Mouse (Mus musculus) layer of hippocampus, adult 2 months (tissue): Measurements from ENCODE around the gene Krtcap2. TPM values are rescaled to one million over a fixed set of nuclear protein-coding genes. Genes with fewer than 3 reads are reported as not detected.
A peak's percentile ranks its signal among the peaks of the same experiment; 100 is the strongest.

ENCODE experiments used
- DNase-seq, 2 experiments: peaks; one replicate each; pipeline ENCODE4 v3.0.0; 2022; ENCODE audit warnings: low spot score in 2 of 2
- H3K27ac ChIP-seq: fragments of 200-600 bp; 2 replicates; pipeline ENCODE4 v1.8.1; 2022
- H3K4me3 ChIP-seq: fragments of 200-600 bp; 2 replicates; pipeline ENCODE4 v1.8.1; 2022; ENCODE audit warnings: mild to moderate bottlenecking
- CTCF ChIP-seq: fragments of 200-600 bp; conservative IDR thresholded peaks from 2 replicates; pipeline ENCODE4 v1.8.1; 2022; ENCODE audit warnings: antibody characterized with exemption, mild to moderate bottlenecking, moderate library complexity
- total RNA-seq, 2 experiments: library from RNA; stranded (reverse); gene quantifications; 2 replicates each; pipeline ENCODE4 v1.2.3; 2021

The Krtcap2 gene
- total RNA-seq, 2 experiments from 2014 or later: 75.8 to 80.5 TPM

DNA sequence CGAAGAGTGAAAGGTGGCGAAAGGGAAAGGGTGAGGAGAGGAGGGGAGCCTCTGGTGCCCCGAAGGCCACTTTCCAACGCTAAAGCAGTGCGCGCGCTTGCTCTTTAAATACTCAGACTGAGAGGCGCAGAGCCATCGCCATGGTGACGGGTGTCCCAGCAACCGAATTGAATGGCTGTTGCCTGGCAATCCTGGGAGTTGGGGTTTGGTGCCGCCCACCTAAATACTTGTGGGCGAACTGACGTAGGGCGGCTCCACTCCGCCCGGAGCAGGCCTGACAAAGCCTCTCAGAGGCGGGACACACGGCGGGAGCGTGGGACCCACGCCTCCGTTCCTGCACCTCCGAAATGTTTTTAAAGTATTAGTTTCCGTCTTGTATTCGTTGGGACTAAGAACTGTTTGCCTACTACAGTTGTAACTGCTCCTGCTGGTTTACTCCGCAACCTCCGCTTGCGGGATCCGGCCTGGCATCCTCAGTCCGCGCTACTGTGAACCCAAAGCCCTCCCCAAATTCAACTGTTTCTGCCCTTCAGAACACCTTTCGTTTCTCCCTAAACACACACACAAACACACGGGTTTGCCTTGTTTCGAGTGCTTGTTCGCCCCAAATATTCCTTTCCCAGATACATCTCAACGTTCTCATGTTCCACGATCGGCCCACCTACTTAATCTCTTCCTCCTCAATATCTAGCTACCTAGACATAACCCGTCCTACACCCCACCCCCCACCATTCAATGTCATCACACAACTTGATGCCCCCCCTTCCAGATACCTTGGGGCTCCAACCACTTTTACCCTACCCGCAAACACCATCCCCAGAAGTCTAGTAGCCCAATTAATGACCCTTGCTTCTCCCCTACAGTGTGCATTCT lies 18.2 kb upstream of the Krtcap2 start:
- peak; percentile 92 to 96 for DNase-seq
- H3K4me3 ChIP-seq: peak overlapping the region; percentile 68
- TF ChIP-seq CTCF: no peak
- H3K27ac ChIP-seq: peak overlapping the region; percentile 93

- peak overlapping the region; percentile 68 for H3K4me3 ChIP-seq
- DNase-seq: peak; percentile 81 to 89
- peak; percentile 92 for TF ChIP-seq CTCF
- H3K27ac ChIP-seq: peak overlapping the region; percentile 93
Observed at GRCm38 (mm10) chr3:89228180-89228549, 17.6 kb upstream of the Krtcap2 start.

DNA sequence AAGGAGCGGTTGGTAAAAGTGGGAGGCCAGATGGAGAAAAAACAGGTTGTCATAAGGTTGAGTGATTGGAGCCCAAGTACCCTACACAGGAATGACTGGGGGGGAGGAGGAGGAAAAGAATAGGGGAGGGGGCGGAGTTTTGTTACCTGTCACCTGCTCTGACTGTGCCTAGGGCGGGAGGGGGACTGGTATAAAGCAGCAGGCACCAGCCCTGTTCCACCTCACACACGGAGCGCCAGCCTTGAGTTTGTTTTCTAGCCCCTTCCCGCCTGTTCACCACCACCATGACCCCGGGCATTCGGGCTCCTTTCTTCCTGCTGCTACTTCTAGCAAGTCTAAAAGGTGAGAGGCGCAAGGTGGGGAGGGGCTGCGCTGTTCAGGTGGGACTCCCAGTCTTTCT lies 16.9 kb upstream of the Krtcap2 start, which contains the start of gene Muc1:
Muc1 (plus strand) TSS at position 222 of the 400 bp plus-strand sequence.
- DNase-seq: no peak

DNA sequence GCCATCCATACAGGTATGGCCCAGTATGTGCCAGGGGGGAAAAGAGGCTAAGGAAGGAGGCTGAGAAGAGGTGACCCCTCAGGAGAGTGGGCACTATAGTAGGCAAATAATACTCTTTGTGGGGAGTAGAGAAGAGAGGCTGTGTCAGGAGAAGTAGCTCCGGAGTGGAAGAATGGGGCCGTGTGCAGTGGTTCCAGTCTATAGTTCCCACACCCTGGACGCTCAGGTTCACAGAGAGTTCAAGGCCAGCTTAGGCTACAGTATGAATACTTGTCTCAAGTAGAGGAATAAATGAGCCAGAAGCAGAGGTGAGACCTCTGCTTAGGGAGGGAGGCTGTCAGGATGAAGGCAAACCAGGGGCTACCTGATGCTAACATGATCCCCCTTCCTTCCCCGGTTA lies 16.5 kb upstream of the Krtcap2 start:
- no peak overlapping the region for H3K4me3 ChIP-seq
- no peak for TF ChIP-seq CTCF
- H3K27ac ChIP-seq: no peak overlapping the region
- no peak for DNase-seq

More for the DNA sequence above, 16.9 kb upstream of the Krtcap2 start, which contains the start of gene Muc1:
- Histone ChIP-seq H3K27ac (peak within 1 kb of the TSS; percentile 93), H3K4me3 (peak within 1 kb of the TSS; percentile 68)
- TF ChIP-seq CTCF: no peak

DNA sequence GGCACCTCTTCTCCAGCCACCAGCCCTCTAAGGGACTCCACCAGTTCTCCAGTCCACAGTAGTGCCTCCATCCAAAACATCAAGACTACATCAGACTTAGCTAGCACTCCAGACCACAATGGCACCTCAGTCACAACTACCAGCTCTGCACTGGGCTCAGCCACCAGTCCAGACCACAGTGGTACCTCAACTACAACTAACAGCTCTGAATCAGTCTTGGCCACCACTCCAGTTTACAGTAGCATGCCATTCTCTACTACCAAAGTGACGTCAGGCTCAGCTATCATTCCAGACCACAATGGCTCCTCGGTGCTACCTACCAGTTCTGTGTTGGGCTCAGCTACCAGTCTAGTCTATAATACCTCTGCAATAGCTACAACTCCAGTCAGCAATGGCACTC lies 15.2 kb upstream of the Krtcap2 start:
- H3K27ac ChIP-seq: no peak overlapping the region
- no peak overlapping the region for H3K4me3 ChIP-seq
- no peak for DNase-seq
- no peak for TF ChIP-seq CTCF

- H3K27ac ChIP-seq: no peak overlapping the region
- TF ChIP-seq CTCF: no peak
- no peak for DNase-seq
- no peak overlapping the region for H3K4me3 ChIP-seq
Observed at GRCm38 (mm10) chr3:89231345-89231744, 14.4 kb upstream of the Krtcap2 start.

DNA sequence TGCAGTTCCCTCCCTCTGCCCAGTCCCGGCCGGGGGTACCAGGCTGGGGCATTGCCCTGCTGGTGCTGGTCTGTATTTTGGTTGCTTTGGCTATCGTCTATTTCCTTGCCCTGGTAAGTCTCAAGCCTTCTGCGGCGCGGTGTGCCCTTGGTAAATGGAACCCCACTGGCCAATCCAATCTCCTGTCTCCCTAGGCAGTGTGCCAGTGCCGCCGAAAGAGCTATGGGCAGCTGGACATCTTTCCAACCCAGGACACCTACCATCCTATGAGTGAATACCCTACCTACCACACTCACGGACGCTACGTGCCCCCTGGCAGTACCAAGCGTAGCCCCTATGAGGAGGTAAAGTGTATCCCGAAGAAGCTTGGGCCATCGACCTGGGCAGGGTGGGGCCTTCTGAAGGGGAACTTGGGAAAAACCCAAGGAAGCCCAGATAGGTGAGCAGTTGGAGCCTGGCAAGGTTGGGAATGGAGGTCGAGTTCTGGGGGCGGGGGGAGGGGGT lies 13.9 kb upstream of the Krtcap2 start:
- 0 out of 2 replicates have a peak, but pooled peaks have one; percentile 4 for TF ChIP-seq CTCF
- DNase-seq: no peak
- H3K27ac ChIP-seq: no peak overlapping the region

DNA sequence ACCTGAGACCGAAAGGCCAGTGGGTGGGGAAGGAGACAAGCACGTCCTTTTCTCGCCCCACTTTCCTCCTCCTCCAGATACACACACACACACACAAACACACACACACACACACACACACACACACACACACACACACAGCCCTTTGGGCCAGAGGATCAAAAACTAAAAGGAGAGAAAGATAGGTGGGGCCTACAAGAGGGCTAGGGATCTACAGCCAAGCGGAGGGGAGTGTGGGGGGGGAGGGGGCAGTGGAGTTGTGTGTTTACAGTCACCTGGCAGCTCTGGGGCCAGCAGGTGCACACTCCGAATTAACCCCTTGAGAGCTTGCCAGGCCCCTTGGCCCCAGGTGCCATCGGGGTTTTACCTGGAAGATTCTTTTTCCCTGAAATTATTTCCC lies 13.2 kb upstream of the Krtcap2 start:
- DNase-seq: no peak
- Histone ChIP-seq H3K27ac (no peak overlapping the region), H3K4me3 (no peak overlapping the region)
- TF ChIP-seq CTCF: no peak

More for the DNA sequence above, 13.9 kb upstream of the Krtcap2 start:
- H3K4me3 ChIP-seq: no peak overlapping the region

GRCm38 (mm10) chr3:89233562-89234110 lies 12.1 kb upstream of the Krtcap2 start:
- no peak for TF ChIP-seq CTCF

GRCm38 (mm10) chr3:89236516-89236915 lies 9.2 kb upstream of the Krtcap2 start:
- Histone ChIP-seq H3K27ac (no peak overlapping the region), H3K4me3 (no peak overlapping the region)
- DNase-seq: no peak
- no peak for TF ChIP-seq CTCF

More at GRCm38 (mm10) chr3:89233562-89234110, 12.1 kb upstream of the Krtcap2 start:
- DNase-seq: no peak
- no peak overlapping the region for H3K27ac ChIP-seq
- no peak overlapping the region for H3K4me3 ChIP-seq

DNA sequence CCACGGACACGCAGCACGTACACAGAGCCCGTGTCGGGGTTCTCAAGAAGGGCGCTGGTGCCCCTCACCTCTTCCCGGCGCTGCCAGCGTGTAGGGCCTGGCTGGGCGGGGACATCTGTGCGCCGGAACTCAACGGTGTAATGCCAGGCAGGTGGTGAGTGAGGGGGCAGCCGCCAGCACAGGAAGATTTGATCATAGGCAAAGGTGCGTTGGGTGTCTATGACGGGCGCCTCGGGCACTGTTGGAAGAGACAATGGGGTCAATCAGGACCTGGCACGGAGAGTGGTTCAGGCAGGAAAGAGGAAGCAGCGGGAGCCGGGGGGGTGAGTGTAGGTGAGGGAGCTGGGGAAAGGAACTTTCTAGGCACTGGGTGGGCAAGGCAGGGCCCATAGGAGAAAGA lies 8.1 kb upstream of the Krtcap2 start:
- DNase-seq: no peak
- Histone ChIP-seq H3K4me3 (no peak overlapping the region), H3K27ac (no peak overlapping the region)
- no peak for TF ChIP-seq CTCF

DNA sequence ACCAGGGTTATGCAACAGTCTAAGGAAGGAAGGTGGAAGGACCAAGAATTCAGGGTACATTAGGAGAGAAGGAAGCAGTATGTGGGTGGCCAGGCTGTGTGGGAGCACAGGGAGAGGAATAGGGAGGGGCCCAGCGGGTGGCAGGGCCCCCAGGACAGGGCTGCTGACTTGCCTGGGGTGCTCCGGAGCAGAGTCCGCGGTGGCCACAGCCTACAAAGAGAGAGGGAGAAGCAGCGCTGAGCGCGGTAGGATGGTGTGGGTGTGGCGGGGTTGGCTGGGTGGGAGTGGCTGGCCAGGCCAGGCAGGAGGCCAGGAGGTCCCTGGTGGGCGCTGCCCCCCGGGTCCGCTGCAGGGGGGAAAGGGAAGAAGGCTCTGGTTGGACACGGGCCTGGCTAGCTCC lies 7.3 kb upstream of the Krtcap2 start:
- no peak for TF ChIP-seq CTCF
- no peak overlapping the region; the same call in 1 of the 2 replicates for H3K27ac ChIP-seq
- DNase-seq: no peak
- no peak overlapping the region for H3K4me3 ChIP-seq

DNA sequence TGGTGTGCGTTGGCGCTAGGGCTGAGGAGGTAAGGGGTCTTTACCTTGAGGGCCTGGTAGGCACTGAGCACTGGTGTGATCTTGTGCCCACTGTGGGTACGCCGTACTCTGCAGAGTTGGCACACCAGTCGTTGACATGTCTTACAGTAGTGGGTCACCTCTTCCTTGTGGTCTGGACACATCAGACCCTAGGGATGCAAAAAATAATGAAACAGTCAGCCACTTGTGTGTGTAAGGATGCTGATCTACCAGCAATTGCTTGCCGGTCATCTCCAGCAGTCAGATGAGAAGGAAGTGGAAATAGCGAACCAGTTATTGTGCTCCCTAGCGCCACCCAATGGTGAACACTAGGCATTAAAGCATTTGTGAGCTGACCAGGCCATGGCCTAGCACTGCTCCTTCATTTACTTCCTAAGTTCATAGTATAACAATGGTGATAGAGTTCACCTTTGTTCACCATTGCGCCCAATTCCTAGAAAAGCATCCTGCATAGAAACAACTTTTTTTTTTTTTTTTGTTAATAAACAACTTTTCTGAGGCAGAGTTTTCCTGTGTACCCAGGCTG lies 3.4 kb upstream of the Krtcap2 start:
- Histone ChIP-seq H3K4me3 (no peak overlapping the region; the same call in 1 of the 2 replicates), H3K27ac (no peak overlapping the region)
- TF ChIP-seq CTCF: peak; percentile 87
- DNase-seq: peak in 1 of 2 experiments; percentile 76
